Mouse (Mus musculus): Measurements from ENCODE around the gene Cnih3. TPM values are rescaled to one million over a fixed set of nuclear protein-coding genes. Genes with fewer than 3 reads are reported as not detected.

The Cnih3 gene
- total RNA-seq (2021): not detected
- long read RNA-seq, experiment 1, partial matches to known transcripts: 0 of 1 reads
- long read RNA-seq, experiment 1, other reads (novel, unspliced or antisense): 0 of 1 reads
- long read RNA-seq, experiment 2: 0 reads

DNA sequence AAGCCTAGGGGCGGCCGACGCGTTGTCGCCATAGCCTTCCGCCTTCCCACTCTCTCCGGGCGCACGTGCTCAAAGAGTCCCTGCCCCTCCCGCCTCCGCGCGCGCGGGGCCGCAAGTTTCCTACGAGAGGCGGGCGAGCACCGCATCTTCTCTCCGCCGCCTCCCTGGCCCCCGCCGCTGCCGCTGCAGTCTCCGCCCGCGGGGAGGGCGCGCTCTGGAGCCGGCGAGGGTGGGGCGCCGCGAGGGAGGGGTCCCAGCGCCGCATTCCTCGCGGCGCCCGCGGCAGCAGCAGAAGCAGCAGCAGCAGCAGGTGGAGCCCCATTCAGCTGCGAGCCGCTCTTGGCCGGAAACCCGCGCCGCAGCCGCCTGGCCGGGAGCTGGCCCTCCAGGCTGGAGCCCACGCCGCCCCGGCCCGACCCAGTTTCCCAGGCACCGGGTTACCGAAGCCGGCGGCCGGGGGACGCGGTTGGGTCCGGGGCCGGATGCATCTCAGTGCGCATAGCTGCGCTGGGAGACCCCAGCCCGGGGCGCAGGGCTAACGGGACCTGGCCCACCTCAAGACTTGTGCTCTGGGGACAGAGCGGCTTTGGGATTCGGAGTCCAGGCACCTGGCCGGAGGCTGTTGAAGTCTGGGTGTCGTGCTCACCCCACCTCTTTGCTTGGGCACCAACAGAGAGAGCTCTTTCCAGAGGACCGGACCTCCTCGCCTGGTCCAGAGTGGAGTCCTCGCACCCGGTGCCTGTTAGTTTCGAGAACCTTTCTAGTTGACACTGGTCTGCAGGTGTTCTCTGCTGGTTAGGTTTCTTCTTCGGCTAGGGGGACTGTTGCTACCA lies at the start of gene Cnih3:
Cnih3 (plus strand) TSS at position 262 of the 833 bp plus-strand sequence.
- peak; percentile 49 for DNase-seq

GRCm38 (mm10) chr1:181307981-181308380 lies 44.4 kb upstream of the Cnih3 start:
- peak; percentile 66 for DNase-seq

GRCm38 (mm10) chr1:181310712-181311111 lies 41.7 kb upstream of the Cnih3 start:
- no peak for DNase-seq

GRCm38 (mm10) chr1:181312115-181313045 lies 40.0 kb upstream of the Cnih3 start:
- DNase-seq: no peak

DNA sequence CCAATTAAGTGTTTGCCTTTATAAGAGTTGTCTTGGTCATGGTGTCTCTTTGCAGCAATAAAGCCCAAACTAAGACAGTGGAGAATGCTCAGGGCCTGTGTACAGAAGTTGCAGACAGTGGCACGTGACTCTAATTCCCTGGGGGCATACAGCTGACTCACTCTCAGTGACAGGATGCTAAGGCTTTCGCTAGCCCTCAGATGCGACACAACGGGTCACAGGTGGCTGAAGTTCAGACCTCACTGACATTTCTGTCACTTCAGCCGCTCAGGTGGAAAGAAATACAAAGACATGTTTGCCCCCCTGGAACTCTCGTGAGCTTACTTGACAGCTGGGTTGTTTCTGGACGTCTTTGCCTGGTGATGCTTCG lies 39.4 kb upstream of the Cnih3 start:
- no peak for DNase-seq

DNA sequence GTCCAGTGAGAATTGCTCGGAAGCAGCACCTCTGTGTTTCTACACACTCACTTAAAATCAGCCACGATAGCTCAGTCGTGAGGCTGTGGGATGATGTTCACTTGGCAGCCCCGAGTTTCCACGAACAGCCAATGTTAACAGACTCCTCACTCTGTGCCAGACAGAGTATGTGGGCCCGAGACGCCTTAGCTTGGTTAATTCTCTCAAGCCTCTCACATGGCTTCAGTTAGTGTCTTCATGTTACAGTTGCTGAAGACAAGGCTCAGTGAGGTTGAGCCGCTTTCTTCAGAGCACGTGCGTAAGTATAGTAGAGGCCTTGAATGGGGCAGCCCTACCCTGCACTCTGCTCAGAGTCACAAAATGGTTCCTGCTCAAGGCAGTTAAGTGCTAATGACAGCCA lies 38.1 kb upstream of the Cnih3 start:
- no peak for DNase-seq

DNA sequence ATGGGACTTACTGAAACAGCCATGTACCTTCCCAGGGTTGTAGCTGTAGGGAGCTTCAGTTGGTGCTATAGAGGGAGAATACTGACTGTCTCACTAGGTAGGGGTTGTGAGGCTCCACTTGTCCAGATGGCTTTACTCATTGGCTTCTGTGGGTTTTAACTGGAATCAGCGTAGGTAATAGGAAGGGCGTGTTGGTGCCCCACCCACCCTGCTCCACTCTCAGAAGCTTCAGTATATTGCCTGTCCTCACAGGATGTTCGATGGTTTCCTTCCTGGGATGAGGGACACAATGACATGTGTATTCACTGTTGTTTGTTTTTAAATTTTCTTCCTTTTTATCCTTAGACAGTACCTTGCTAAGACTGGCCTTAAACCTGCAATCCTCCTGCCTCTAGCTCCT lies 37.1 kb upstream of the Cnih3 start:
- no peak for DNase-seq

DNA sequence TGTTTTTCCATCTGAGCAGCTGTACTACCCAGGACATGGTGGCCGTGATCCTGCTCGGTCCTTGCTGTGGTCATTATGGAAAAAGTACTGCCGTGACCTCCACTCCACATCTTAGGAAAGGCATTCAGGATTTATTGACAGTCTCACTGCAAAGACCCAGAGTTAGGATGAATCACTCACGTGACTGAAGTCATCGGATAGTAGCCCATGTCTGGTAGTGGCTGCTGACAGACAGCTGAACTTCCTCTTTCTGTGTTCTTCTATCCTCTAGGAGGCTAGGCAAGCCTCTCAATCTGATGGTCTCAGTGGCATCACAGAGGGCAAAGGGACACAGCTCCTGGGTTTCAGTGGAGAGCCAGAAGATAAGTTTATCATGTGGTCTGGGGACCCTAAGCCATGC lies 35.9 kb upstream of the Cnih3 start:
- no peak for DNase-seq

DNA sequence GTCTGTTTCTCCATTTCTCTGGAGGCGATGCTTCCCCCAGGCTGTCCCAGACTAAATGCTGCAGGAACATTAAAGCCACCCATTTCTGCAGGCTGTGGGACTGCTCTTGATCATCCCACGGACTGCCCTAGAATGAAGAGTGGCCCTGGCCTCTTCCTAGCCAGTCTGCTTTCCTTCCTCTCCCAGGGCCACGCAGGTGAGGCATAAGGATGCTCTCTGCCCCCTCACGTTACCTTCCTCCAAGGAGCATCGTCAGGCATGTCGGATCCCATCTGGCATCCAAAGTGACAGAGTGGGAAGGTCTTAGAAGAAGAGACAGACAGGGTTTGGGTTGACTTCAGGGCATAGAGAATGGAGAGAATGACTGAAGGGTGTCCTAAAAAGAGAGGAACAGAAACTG lies 33.0 kb upstream of the Cnih3 start:
- DNase-seq: no peak

GRCm38 (mm10) chr1:181321149-181321548 lies 31.3 kb upstream of the Cnih3 start:
- no peak for DNase-seq

DNA sequence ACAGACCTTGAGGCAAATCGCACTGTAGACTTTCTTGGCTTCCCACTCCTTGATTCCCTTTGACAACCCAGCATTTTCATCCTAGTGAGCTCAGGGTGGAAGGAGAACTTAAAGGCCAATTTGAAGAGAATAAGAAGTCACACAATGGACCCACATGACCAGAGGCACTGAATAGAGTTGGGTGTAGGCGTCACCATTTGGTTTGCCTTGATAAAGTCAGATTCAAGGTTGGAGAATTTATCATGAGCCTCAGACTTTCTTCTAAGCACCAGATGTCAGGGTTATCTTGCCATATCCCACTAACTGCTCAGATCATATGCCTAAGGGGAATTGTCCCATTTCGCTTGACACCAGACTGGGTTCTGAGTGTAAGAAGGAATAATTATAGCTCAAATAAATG lies 29.3 kb upstream of the Cnih3 start:
- DNase-seq: no peak

DNA sequence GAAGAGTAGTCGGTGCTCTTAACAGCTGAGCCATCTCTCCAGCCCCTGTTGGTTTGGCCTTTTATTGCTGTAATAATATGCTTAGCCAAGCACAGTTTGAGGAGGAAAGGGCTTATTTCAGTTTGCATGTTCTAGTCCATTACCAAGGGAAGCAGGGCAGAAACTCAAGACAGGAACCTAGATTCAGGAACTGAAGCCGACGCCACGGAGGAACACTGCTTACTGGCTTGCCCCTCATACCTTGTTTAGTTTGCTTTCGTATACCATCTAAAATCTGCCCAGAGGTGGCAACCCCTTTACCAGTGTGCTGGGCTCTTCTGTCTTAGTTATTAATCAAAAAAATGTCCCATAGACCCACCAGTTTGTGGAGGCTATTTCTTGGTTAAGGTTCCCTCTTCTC lies 25.3 kb upstream of the Cnih3 start:
- no peak for DNase-seq

DNA sequence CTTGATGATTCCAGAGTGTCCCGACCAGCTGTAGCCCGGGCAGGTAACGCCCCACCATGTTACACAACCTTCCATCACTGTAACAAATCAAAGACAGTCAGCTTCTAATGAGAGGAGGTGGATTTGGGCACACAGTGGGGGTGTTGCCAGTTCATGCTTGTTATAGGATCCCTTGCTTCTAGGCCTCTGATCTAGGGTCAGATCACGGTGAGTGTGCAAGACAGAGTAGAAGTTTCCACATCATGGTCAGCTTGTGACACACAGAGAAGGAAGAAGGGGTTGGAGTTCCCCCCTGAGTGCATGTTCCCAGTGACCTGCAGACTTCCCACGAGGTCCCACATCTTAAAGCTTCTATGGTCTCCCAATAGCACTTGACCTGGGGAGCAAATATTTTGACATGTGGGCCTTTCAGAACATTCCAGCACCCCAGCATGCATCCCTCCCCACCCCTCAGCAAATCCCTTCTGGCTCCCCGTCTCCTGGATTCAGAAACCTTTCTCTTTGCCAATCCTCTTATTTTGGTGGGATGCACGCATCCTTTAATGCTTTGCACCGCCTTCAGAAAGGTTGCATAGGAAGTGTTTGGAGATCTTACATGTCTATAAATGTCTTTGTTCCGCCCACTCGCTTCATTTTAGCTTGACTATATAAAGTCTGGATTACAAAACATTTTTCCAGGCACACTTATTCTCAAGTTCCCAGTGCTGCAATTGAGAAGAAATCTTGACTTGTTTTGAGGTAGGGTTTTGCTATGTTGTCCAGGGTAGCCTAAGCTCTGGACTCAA lies 24.6 kb upstream of the Cnih3 start:
- DNase-seq: no peak

DNA sequence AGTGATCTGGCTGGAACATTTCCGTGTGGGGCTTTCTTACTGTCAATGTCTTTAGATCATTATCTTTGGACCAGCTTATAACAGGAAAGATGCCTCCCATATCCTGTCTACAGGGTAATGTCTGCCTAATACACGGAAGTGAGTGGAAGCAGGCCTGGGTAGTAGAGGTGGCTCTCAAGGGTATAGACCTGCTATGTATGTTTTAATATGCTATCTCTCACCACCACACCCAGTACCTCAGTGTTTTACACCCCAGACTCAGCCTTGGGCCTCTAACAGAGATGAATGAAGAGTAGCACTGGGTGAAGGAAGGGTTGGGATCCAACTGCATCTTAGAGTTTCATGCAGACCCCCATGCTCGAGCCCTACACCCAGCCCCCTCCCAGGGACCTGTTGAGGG lies 23.3 kb upstream of the Cnih3 start:
- no peak for DNase-seq

DNA sequence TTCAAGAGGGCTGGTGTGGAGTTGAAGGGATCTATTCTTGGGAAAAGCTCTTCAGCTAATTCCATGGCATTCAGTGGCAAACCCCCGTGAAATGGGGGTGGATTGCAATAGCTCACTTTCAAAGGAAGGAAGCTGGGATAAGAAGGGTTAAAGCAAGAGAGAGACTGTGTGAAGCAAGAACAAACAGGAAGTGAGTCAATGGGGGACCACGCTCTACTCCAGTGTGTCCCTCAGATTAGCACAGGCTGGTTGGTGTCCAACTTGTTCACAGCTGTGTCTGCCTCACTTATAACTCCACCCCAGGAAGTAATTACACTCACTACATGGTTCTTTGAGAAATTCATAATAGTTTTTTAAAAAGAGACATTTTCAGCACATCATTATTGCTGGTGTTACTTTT lies 19.8 kb upstream of the Cnih3 start:
- no peak for DNase-seq

DNA sequence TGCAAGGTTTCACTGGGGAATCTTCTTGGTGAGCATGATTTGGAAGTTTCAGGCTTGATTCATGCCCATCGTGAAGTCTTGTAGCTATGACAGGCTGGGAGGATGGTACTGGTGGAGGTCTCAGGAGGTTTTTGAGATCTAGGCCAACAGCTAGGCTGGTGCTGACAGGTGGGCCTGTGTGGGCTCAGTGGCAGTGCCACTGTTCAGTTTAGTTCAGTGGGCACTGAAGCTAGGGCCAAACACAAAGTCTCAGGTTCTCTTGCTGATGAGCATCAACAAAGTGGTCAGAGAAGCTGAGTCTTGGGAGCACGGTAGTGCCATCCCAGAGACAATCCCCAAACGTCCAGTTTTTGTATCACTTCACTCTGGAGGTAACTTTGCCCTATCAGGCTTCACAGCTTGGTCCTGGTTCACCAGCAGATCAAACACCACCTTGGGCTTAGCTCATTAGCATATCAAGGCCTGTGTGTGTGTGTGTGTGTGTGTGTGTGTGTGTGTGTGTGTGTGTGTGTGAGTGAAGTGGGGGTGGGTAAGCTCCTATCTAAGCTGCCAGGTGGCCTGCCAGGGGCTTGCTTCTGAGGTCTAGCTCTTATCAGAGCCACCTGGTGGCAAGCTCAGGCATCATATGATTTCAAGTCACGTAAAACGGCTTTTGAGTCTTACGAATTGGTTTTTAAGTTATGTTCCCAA lies 18.0 kb upstream of the Cnih3 start:
- no peak for DNase-seq

DNA sequence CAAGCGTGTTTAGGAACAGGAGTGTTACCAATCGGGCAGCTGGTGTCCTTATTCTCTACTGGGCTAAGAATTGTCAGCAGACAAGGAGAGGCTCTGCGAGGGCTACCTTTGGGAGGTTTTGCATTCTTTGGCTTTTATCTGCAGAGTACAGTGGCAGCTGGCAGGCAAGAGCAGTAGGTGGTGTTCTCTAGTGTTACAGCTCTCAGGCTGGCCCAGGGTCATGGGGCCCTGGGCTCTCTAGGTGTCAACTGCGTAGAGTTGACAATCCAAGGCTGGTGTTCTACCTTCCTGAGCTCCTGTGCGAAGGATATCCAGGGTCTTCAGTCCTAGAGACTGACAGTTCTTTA lies 17.4 kb upstream of the Cnih3 start:
- DNase-seq: no peak

- DNase-seq: no peak
Measured at GRCm38 (mm10) chr1:181335388-181335787, 17.0 kb upstream of the Cnih3 start.

- no peak for DNase-seq
Measured at GRCm38 (mm10) chr1:181336857-181337256, 15.6 kb upstream of the Cnih3 start.

GRCm38 (mm10) chr1:181339106-181339505 lies 13.3 kb upstream of the Cnih3 start:
- DNase-seq: no peak

- DNase-seq: peak; percentile 32
Measured at GRCm38 (mm10) chr1:181345547-181345946, 6.9 kb upstream of the Cnih3 start.

DNA sequence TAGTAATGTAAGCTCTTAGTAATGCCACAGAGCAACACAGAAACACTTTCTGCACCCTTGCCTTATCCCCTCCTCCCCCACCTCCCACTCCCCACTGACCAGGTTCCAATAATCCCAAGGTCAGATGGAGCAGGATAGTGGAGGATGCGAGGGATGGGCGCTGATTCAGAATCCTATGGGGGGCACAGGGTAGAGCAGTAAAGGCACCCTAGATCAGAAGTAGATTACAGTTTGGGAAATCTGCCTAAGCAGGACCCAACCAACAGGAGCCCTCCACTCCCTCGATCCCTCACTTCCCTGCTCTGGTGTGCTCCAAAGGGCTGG lies 423 bp upstream of the Cnih3 start:
- DNase-seq: no peak

Data from adrenal gland, postnatal 10 days (tissue).